Mouse (Mus musculus) forelimb bud, embryonic 11.5 days (tissue): ENCODE results near the gene Olfr1451.
"Not testable (repeated sequence)": the region's sequence is repeated elsewhere in the genome, so short reads cannot be mapped to it uniquely, and the experiment has no call there.

ENCODE experiments used
- DNase-seq: peaks from one replicate; pipeline ENCODE4 v3.0.0-alpha.2; 2012; ENCODE audit warnings: low read depth, low spot score

Olfr1451 gene

DNA sequence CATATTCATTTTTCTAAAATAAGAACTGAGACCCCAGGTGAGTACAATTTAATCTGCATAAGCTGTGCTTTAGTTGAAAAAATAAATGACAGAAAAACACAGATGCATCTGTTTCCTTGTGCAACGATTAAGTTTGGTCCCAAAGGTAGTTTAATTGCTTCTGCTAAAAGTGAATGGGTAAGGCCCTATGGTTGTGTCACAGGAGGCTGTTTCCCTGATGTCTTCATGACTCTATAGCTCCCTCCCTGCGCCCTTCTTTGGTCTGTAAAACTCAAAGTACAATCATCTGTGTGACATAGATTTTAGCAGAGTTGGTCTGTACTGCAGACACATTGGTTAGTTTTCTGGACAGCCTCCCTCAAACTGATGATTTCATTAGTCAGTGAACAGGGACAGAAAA is at the start of gene Olfr1451:
Gene Olfr1451 (plus strand): TSS at position 301 of the 400 bp plus-strand sequence.
- DNase-seq = no peak

DNA sequence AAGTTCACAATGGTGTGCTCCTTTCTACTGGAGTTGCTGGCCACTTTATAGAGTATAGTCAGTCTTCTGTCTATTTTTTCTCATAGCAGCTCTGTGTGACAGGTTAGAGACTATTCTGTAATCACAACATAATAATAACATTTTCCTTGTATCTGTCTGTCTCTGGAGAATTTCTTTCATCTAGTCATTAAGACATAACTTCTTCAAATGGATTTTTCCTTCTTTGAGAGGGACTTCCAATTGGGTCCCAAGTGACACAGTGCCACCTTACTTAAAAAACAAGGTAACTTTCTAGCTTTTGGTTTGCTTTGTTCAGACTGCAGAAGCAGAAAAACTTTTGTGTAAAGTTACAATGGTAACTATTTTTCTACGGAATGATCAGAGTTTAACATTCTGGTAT is 44.9 kb upstream of the Olfr1451 start, which contains the start of gene Olfr1450:
Gene Olfr1450 (plus strand): TSS at position 301 of the 400 bp plus-strand sequence.
- DNase-seq = no peak

DNA sequence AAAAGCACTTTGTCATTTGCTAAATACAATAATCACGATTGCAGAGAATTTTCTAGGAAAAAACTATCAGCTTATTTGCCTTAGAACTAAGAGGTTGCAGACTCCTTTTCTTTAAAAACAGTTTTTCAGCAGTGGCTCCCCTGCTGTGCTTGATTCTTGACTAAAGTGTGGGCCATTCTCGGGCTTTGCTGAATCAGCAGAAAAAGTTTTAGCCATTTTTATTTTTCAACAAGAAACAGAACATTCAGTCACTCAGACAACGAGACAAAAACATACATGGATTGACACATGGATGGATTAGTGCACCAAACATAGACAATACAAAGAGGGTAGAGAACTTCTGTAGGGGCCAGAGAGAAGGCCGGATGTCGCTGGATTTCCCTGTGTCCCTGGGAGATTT is 24.7 kb upstream of the Olfr1451 start:
- DNase-seq = not testable (repeated sequence)

DNA sequence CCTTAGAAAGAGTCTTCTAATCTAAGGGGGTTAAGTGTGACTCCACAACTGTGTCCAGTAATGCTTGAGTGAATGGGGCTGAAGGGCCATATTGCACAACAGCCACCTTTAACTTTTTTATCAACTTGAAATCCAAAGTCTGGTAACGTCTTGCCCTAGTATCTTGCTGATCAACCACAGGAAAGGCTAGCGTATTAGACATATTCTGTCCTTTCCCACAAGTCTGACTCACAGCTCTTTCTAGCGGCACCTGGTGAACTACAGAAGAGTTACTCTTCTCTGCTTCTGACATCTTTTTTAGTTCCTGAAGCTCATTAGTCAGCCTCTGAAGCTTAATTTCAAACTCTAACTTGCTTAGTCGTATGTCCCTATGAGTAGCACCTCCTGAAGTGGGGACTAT is 2.5 kb upstream of the Olfr1451 start:
- not testable (repeated sequence) for DNase-seq

DNA sequence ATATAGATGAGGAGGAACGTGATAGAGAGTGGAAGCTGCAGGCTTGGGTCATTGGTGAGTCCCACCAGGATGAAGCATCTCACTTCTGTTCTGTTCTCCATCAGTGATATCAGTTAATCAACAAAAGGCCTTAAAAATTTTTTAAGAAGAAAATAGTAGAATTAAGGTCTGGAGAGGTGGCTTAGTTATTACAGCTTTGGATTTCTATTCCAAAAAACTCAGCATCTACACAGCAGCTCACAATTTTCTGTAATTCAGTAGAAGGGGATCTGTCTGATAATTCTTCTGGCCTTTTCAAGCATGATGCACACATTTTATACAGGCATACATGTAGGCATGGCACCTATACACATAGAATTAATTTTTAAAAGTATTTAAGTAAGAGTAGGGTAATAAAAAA is 33.4 kb downstream of the Olfr1451 start, which contains the start of gene Olfr1453:
Gene Olfr1453 (minus strand): TSS at position 101 of the 400 bp plus-strand sequence.
- DNase-seq = no peak
